Mouse (Mus musculus) lung, adult 2 months (tissue): Measurements from ENCODE around the gene Samd14.

ENCODE experiments used
- CTCF ChIP-seq: fragments of 200-500 bp; IDR thresholded peaks from 2 replicates; pipeline ENCODE4 v1.5.1; 2011; ENCODE audit warnings: mild to moderate bottlenecking, low read length, control low read depth; ENCODE audit not compliant: insufficient read depth
- POLR2A ChIP-seq: fragments of 200-500 bp; IDR thresholded peaks from 2 replicates; pipeline ENCODE4 v1.6.1; 2011; ENCODE audit warnings: low read depth, mild to moderate bottlenecking, control low read depth, low read length, borderline replicate concordance; ENCODE audit errors: extremely low read depth

DNA sequence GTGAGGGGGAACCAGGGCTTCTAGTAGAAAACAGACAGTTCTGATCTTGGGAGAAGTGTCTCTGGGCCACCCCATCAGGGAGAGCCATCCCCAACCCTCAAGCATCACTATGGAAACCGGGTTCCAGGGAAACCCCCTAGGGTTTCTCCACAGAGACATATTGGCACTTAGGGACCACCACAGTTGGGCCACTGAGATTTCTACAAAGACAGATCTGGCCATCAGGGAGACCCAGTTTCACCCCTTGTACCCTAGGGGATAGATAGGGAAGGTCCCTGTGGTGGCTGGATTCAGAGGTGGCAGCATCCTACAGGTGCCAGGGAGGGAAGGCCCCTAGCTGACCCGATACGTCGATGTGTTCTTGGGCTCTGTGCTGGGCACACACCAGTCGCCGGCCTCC is 17.2 kb downstream of the Samd14 start:
- TF ChIP-seq CTCF, result no peak
- TF ChIP-seq POLR2A, result no peak
